Mouse (Mus musculus): ENCODE results near the gene Msh4. TPM values are rescaled to one million over a fixed set of nuclear protein-coding genes. Genes with fewer than 3 reads are reported as not detected.
"Not testable (repeated sequence)": the region's sequence is repeated elsewhere in the genome, so short reads cannot be mapped to it uniquely, and the experiment has no call there.

Msh4 gene
- total RNA-seq, 2 experiments from 2014 or later: 0.10 to 0.30 TPM

- DNase-seq (ENCODE audit: low spot score in 2 of 2): no peak
These were observed 53.7 kb downstream of the Msh4 start for GRCm38 (mm10) chr3:153852266-153852665.

GRCm38 (mm10) chr3:153850759-153851158 is 55.2 kb downstream of the Msh4 start:
- DNase-seq (ENCODE audit: low spot score in 2 of 2): no peak

DNA sequence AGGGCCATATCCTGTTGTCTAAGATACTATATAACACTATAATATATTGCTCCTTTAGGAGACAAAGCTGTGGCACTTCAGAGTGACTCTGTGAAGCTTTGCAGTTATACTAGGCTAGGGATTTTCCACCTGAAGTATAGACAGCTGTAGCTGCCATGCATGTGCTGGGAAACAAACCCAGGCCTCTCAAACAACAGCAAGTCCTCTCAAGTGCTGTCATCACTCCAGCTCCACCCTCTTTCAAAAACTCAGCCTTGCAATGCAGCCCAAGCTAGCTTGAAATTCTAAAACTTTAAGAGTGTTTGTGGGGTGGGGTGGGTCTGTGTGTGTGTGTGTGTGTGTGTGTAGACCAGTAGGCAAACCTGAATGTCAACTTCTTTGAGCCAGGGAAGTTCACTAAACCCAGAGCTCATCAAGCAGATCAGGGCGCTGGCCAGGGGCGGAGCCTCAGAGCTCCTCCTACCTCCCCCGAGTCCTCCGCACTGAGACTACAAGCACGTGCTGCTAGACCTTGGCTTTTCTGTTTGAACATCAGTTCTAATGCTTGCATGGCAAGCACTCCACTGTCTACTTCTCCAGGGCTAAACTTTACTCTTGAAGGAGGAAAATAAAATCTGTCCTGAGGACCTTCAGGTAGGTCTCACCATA is 56.4 kb downstream of the Msh4 start:
- no peak for DNase-seq (ENCODE audit: low spot score in 2 of 2)

DNA sequence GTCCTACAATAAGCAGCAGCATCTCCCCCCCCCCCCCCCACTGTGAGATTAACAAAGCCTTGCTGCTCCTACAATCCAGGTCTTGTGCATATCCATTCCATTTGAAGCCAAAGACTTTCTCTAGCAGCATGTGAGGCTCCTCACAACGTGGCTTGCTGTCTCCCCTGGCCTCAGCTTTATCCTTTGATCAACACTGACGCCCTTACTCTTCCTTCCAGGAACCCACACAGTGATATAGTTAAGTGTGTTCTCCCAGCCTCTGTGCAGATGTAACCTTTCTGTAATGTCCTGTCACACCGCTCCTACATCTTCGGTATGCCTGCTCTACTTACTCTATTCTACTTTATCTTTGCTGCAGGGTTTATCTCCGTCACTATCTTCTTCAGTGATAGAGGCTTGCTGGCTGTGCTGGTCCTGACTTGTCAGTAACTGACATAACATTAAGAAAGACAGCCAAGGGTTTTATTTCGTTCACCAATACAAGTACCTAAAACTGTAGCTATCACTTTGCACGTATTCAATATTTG is 58.7 kb downstream of the Msh4 start:
- no peak for DNase-seq (ENCODE audit: low spot score in 2 of 2)

DNA sequence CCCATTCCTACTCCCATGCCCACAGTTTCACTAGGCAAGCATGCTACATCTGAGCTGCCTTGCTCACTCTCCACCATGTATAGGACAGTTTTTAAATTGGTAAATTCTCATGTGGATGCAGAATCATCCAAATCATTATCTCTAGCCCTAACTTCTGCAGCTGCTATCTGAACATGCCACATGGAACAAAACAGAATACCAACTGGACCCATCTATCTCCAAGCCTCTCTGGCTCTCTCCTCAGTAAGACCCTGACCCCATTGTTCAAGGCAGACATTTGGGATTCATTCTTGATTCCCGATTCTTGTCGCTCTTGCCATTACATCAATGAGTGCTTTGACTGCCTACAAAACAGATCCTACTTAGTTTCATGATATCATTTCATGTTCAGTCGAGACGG is 59.8 kb downstream of the Msh4 start:
- no peak for DNase-seq (ENCODE audit: low spot score in 2 of 2)

- no peak for DNase-seq (ENCODE audit: low spot score in 2 of 2)
These were observed 60.4 kb downstream of the Msh4 start for GRCm38 (mm10) chr3:153845500-153845899.

GRCm38 (mm10) chr3:153844757-153845156 is 61.2 kb downstream of the Msh4 start:
- no peak for DNase-seq (ENCODE audit: low spot score in 2 of 2)

DNA sequence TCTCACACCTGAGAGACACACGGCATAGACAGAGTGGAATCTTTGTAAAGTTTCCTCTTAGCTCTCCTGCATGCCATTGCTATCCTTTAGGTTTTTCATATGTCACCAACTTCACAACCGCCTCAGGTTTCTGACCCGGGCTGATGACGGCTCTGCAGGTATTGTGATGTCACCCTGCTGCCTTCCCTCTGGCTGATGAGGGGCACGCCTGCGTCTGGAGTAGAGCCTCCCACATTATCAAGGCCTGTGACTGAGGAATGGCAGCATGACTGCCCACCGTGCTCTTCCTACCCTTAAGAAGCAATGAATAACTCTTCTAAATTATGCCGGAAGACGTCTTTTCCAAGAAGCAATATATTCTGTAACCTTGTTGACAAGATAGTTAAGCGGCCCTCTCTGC is 61.9 kb downstream of the Msh4 start, which contains the start of gene Asb17:
Gene Asb17, plus strand, starts transcription at position 180 of the 400 bp plus-strand sequence.
- DNase-seq (ENCODE audit: low spot score in 2 of 2): no peak

DNA sequence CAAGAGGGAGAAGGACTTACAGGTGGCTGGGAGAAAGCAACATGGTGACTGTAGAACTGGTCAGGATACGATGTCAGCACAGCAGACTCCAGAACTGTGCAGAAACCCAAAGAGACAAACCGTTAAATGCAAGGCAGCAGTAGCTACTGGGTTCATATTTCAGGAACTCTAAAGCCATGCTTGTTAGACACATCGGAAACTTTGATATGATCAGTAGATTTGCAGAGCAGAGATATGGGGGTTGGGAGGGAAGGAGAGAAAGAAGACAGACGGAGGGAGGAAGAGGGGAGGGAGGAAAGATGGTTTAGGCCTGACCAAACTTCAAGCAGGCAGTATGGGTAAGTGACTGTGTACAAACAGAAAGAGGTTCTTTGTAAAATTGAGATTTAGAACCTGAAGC is 68.3 kb downstream of the Msh4 start:
- no peak for DNase-seq (ENCODE audit: low spot score in 2 of 2)

- DNase-seq (ENCODE audit: low spot score in 2 of 2): no peak
These were observed 69.6 kb downstream of the Msh4 start for GRCm38 (mm10) chr3:153836316-153836715.

DNA sequence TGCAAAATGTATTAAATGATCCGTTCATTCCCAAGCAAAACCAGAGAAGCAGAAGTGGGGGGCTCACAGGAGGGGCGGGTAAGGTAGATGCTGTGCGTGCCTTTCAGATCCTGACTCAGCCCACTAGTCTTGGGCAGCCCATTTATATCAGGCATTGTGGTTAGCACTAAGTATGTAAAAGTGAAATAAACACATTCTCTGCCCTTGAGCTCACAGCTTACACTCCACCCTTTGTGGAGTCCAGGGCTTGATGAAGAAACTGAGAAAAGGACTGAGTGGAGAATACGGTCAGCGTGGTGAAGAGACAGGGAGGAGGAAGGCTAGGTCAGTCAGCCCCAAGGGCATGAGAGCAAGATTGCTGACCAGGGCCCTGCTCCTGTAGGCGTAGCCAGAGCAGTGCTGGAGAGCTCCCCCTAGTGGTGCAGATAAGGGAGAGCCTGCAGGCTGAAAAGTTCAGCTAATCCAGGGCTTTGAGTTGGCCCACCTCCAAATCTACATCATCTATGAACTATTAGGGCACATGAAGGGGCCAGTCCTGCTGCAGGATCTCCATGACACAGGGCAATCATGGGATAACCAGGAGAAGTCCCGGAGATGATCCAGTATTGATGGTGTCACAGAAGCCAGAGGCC is 70.4 kb downstream of the Msh4 start:
- DNase-seq (ENCODE audit: low spot score in 2 of 2): peak; percentile 22 to 71

- no peak for DNase-seq (ENCODE audit: low spot score in 2 of 2)
These were observed 71.9 kb downstream of the Msh4 start for GRCm38 (mm10) chr3:153834071-153834470.

GRCm38 (mm10) chr3:153832654-153832945 is 73.3 kb downstream of the Msh4 start:
- DNase-seq (ENCODE audit: low spot score in 2 of 2): no peak

GRCm38 (mm10) chr3:153831873-153832653 is 73.9 kb downstream of the Msh4 start:
- no peak for DNase-seq (ENCODE audit: low spot score in 2 of 2)

DNA sequence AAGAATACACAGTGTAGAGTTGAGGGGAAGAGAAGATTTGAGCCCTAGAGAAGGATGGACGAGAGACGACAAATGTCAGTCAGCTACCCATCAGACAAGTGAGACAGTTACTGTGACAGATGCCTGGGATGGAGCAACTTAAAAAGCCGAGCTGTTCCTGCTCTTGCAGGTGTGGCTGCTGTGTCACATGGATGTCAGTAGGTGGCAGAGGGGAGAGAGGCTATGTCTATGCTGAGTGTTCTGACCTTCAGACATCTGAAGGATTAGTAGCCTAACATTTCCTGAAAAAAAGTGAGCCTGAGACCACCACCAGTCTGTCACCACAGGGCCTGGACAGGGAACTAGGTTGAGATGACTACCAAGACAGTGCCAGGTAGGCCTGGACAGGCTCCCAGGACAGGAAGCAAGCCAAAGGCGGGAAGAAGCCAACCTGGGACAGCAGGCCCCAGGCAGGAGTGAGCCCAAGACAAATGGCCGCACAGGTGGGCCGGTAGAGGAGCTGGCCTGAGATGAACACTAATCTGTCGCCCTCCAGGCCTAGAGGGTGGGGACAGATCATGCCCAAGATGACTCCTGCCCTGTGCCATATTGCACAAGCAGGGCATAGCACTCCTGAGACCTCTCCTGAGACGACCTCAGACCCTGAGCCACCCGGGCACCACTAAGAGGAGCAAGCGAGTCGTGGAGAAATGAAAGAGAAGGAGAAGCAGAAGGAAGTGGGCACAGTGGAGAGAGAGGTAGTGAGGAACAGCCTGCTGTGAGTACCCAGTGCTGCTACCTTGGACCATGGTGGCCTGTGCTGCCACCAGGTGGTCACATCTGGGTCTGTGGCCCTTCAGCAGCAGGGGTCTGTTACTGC is 74.7 kb downstream of the Msh4 start:
- no peak for DNase-seq (ENCODE audit: low spot score in 2 of 2)

- DNase-seq (ENCODE audit: low spot score in 2 of 2): not testable (repeated sequence)
These were observed 76.2 kb downstream of the Msh4 start for GRCm38 (mm10) chr3:153829788-153830187.

DNA sequence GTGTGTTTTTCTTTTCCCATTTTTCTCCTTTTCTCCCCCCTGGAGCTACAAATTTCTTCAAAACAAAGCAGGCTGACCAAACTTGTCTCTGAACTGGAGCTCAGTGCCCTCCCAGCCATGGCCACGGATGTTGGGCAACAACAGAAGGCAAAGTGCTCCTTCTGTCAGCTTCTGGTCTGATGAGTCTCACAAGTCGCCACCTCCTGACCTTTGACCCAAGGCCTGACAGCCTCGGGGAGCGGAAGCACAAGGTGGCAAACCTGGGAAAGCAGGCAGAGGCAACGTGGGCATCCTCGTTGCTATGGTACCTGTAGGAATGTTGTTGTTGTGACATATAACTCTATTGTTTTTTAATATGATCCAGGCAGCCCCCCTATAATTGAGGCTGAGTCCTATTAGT is 79.3 kb downstream of the Msh4 start:
- no peak for DNase-seq (ENCODE audit: low spot score in 2 of 2)

DNA sequence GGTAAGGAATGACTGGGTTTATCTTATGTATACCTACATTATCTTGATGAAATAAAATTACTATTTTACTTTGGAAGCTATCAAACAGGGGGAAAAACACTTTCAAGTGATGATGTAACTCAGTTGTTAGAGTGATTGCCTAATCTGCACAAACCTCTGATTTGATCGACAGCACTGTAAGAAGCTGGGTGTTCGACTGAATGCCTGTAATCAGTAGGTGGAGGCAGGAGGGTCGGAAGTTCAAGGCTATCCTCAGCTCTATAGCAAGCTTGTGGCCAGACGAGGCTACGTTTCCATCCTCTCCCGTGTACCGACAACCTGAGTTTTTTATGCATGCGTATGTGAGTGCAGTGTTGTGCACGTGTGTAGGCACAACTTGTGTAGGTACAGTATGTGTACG is 80.7 kb downstream of the Msh4 start:
- DNase-seq (ENCODE audit: low spot score in 2 of 2): no peak

DNA sequence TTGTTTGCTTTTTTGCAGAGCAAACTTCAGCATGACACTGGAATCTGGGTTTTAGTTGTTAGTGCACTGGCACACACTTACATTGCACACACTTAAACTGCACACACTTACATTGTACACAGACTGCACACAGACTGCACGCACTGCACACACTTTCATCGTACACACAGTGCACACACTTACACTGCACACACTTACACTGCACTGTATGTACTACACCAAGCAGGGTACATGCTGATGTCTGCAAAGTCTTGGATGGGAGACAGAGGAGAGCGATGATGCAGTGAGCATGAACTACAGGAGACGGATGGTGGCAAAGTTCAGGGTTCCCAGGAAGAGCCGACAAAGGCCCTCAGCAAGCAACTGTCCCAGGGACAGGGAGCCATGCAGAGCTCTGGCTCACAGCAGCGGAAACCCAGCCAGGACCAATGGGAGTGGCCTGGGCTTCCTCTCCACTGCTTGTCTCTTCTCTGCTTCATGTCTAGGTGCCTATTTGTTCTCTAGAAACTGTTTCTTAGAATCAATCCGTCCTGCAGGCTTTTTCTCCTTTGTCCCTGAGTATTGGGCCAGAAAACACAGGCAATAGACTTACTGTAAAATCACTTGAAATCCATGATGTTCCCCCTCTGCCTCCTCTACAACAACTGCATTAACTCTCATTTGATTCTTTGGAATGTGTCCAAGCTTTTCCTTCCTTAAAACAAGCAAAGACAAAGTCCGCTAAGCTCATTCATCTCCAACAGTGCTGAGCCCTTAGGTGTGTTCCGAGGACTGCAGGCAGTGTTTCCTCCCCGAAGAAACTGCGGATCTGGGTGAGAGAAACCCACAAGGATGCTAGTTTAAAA is 82.0 kb downstream of the Msh4 start:
- no peak for DNase-seq (ENCODE audit: low spot score in 2 of 2)

- no peak for DNase-seq (ENCODE audit: low spot score in 2 of 2)
These were observed 86.5 kb downstream of the Msh4 start for GRCm38 (mm10) chr3:153819438-153819837.

All from layer of hippocampus, adult 18-20 months (tissue).